Mouse (Mus musculus): ENCODE data around the gene Elovl7. TPM values are rescaled to one million over a fixed set of nuclear protein-coding genes. Genes with fewer than 3 reads are reported as not detected.

Gene Elovl7
- polyA plus RNA-seq, 1 experiment from 2014 or later, result 1.8 TPM

Other genes with a start within 250 kb of the Elovl7 start
- 52.9 and 54.3 TPM in 2 replicates for gene Smim15, start 170.0 kb upstream of the Elovl7 start, polyA plus RNA-seq (2015; fragmentation: Nextera tagmentation; extraction: Ambion mirVana)
- gene Ndufaf2, start 55.8 kb upstream of the Elovl7 start, polyA plus RNA-seq (2015; fragmentation: Nextera tagmentation; extraction: Ambion mirVana), result 85.7 and 88.5 TPM in 2 replicates
- 21.2 and 22.4 TPM in 2 replicates for gene Ercc8, start 55.7 kb upstream of the Elovl7 start, polyA plus RNA-seq (2015; fragmentation: Nextera tagmentation; extraction: Ambion mirVana)
- 9.7 and 10.8 TPM in 2 replicates for gene Depdc1b, start 101.9 kb downstream of the Elovl7 start, polyA plus RNA-seq (2015; fragmentation: Nextera tagmentation; extraction: Ambion mirVana)
- gene Pde4d, start 235.5 kb downstream of the Elovl7 start, polyA plus RNA-seq (2015; fragmentation: Nextera tagmentation; extraction: Ambion mirVana), result 20.8 and 22.3 TPM in 2 replicates